Mouse (Mus musculus): ENCODE measurements around the gene Gm49630.
"Not testable (repeated sequence)": the region's sequence is repeated elsewhere in the genome, so short reads cannot be mapped to it uniquely, and the experiment has no call there.

GRCm38 (mm10) chr17:7382711-7383110 lies 10.9 kb upstream of the Gm49630 start:
- TF ChIP-seq ZC3H11A (IDR thresholded peaks at IDR 0.05; ENCODE audit: borderline replicate concordance, low read depth, low read length); HCFC1 (IDR thresholded peaks at IDR 0.05; ENCODE audit: borderline replicate concordance, insufficient read depth, low read length): not testable (repeated sequence)
